Mouse (Mus musculus) CD4-positive, CD25-positive, alpha-beta regulatory T cell (primary cell): ENCODE data around the gene Fubp3. TPM values are rescaled to one million over a fixed set of nuclear protein-coding genes. Genes with fewer than 3 reads are reported as not detected.

Experiments used
- polyA plus RNA-seq: library from polyadenylated mRNA; unstranded; fragments of 100-300 nt; shearing (Covaris generic); gene quantifications from one replicate; pipeline ENCODE4 v1.2.1, GENCODE M21; 2017

Fubp3 gene
- 30.4 TPM for polyA plus RNA-seq

GRCm38 (mm10) chr2:31572051-31572914 lies at the start of gene Fubp3:
Gene Fubp3, plus strand, starts transcription at chr2:31572651.

DNA sequence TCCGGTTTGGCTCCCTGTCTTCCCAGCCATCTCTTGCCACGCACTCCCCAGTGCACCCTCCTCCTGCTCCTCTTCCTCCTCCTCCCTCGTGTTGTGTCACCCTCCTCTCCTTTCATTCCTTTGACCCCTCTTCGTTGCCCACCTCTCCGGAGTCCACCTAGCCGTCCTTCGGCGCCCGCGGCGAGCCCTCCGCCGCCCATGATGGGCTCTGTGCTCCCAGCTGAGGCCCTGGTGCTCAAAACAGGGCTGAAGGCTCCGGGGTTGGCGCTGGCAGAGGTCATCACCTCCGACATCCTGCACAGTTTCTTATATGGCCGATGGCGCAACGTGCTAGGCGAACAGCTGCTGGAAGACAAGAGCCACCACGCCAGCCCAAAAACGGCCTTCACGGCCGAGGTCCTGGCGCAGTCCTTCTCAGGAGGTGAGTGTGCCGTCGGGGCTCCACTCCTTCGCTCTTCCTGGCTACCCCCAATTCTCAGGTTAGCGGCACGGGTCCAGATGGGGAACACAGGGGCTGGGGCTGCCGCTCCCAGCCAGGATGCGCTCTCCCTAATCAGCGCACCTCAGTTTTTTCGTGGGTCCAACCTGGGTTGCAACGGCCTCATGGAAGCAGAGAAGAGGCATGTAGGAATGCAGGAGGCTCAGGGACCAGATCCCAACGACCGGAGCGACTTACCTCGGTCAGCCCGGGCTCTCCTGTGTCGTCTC lies 67.6 kb downstream of the Fubp3 start, which contains the start of gene Prdm12:
Gene Prdm12, plus strand, starts transcription at position 137 of the 708 bp plus-strand sequence.

Other genes starting within 250 kb of the Fubp3 start
- 117 TPM for gene Ass1, start 102.4 kb upstream of the Fubp3 start, polyA plus RNA-seq
- gene Prdm12, start 67.4 kb downstream of the Fubp3 start, polyA plus RNA-seq: not detected
- 41.4 TPM for gene Exosc2, start 98.1 kb downstream of the Fubp3 start, polyA plus RNA-seq
- gene Abl1, start 115.7 kb downstream of the Fubp3 start, polyA plus RNA-seq: 19.7 TPM
- gene Qrfp, start 237.9 kb downstream of the Fubp3 start, polyA plus RNA-seq: 0.18 TPM